Mouse (Mus musculus): ENCODE results near the gene Sfi1. TPM values are rescaled to one million over a fixed set of nuclear protein-coding genes. Genes with fewer than 3 reads are reported as not detected.
A peak's percentile ranks its signal among the peaks of the same experiment; 100 is the strongest.

The Sfi1 gene
- total and polyA plus RNA-seq, 2 experiments from 2014 or later, result 9.5 to 16.9 TPM

- Histone ChIP-seq H3K4me1 (ENCODE audit: insufficient read depth, low read length) (no peaks in the 10 kb centered on the region), H3K9ac (replicated peaks; ENCODE audit: low read length) (no peak overlapping the region), H3K27me3 (ENCODE audit: insufficient read depth, low read length) (no peaks in the 10 kb centered on the region), H3K4me2 (ENCODE audit: low read depth, low read length) (no peak overlapping the region), H3K9me3 (ENCODE audit: low read length) (no peaks in the 10 kb centered on the region), H3K27ac (no peak overlapping the region), H3K36me3 (ENCODE audit: insufficient read depth, low read length) (peaks cover 21% of the 10 kb centered on the region), H3K4me3 (ENCODE audit: low read length) (no peak overlapping the region)
- no peak for DNase-seq (ENCODE audit: low spot score)
- WGBS, result 82% methylated on average over 1 of the region's 1 CpGs
- TF ChIP-seq CTCF (IDR thresholded peaks at IDR 0.05; ENCODE audit: low read depth), result no peak
- ATAC-seq, result no peak
These were observed 19.3 kb upstream of the Sfi1 start for GRCm38 (mm10) chr11:3212526-3212925.

- ATAC-seq (no peak), DNase-seq (ENCODE audit: low spot score) (no peak)
- Histone ChIP-seq H3K27me3 (ENCODE audit: insufficient read depth, low read length) (no peaks in the 10 kb centered on the region), H3K9me3 (ENCODE audit: low read length) (no peaks in the 10 kb centered on the region), H3K4me3 (ENCODE audit: low read length) (no peak overlapping the region), H3K9ac (replicated peaks; ENCODE audit: low read length) (no peak overlapping the region), H3K4me2 (ENCODE audit: low read depth, low read length) (no peak overlapping the region), H3K27ac (no peak overlapping the region), H3K36me3 (ENCODE audit: insufficient read depth, low read length) (peaks cover 9% of the 10 kb centered on the region), H3K4me1 (ENCODE audit: insufficient read depth, low read length) (no peaks in the 10 kb centered on the region)
- 96% methylated on average over 3 of the region's 3 CpGs for WGBS
- no peak for TF ChIP-seq CTCF (IDR thresholded peaks at IDR 0.05; ENCODE audit: low read depth)
These were observed 13.5 kb upstream of the Sfi1 start for GRCm38 (mm10) chr11:3206783-3207182.

- no peak for ATAC-seq
- no peaks in the 10 kb centered on the region for H3K27me3 ChIP-seq (ENCODE audit: insufficient read depth, low read length)
- H3K27ac ChIP-seq, result no peak overlapping the region
- H3K36me3 ChIP-seq (ENCODE audit: insufficient read depth, low read length), result peaks cover 9% of the 10 kb centered on the region
- no peak for TF ChIP-seq CTCF (IDR thresholded peaks at IDR 0.05; ENCODE audit: low read depth)
- H3K4me2 ChIP-seq (ENCODE audit: low read depth, low read length), result no peak overlapping the region
- DNase-seq (ENCODE audit: low spot score), result no peak
- no peaks in the 10 kb centered on the region for H3K9me3 ChIP-seq (ENCODE audit: low read length)
- WGBS, result 98% methylated on average over 3 of the region's 3 CpGs
- H3K4me3 ChIP-seq (ENCODE audit: low read length), result no peak overlapping the region
- H3K4me1 ChIP-seq (ENCODE audit: insufficient read depth, low read length), result no peaks in the 10 kb centered on the region
- H3K9ac ChIP-seq (replicated peaks; ENCODE audit: low read length), result no peak overlapping the region
These were observed 11.9 kb upstream of the Sfi1 start for GRCm38 (mm10) chr11:3205207-3205606.

- ATAC-seq (no peak), DNase-seq (ENCODE audit: low spot score) (no peak)
These were observed 10.5 kb upstream of the Sfi1 start for GRCm38 (mm10) chr11:3203771-3204170.

GRCm38 (mm10) chr11:3202781-3203441 is 9.6 kb upstream of the Sfi1 start:
- Histone ChIP-seq H3K4me2 (ENCODE audit: low read depth, low read length) (peak overlapping the region; percentile 40), H3K4me3 (ENCODE audit: low read length) (peak overlapping the region; percentile 35), H3K27me3 (ENCODE audit: insufficient read depth, low read length) (no peaks in the 10 kb centered on the region), H3K9ac (replicated peaks; ENCODE audit: low read length) (peak overlapping the region; percentile 33), H3K4me1 (ENCODE audit: insufficient read depth, low read length) (no peaks in the 10 kb centered on the region), H3K36me3 (ENCODE audit: insufficient read depth, low read length) (peaks cover 9% of the 10 kb centered on the region), H3K9me3 (ENCODE audit: low read length) (no peaks in the 10 kb centered on the region), H3K27ac (peak overlapping the region; percentile 61)
- TF ChIP-seq CTCF (IDR thresholded peaks at IDR 0.05; ENCODE audit: low read depth), result no peak
- under 1% methylated on average over 26 of the region's 57 CpGs for WGBS
- DNase-seq (ENCODE audit: low spot score) (peak; percentile 18), ATAC-seq (peak; percentile 50; the same call in 1 of the 2 replicates)

More at GRCm38 (mm10) chr11:3203771-3204170, 10.5 kb upstream of the Sfi1 start:
- Histone ChIP-seq H3K27me3 (ENCODE audit: insufficient read depth, low read length) (no peaks in the 10 kb centered on the region), H3K4me3 (ENCODE audit: low read length) (no peak overlapping the region), H3K27ac (no peak overlapping the region), H3K9ac (replicated peaks; ENCODE audit: low read length) (no peak overlapping the region), H3K9me3 (ENCODE audit: low read length) (no peaks in the 10 kb centered on the region), H3K4me2 (ENCODE audit: low read depth, low read length) (peak overlapping the region; percentile 40), H3K36me3 (ENCODE audit: insufficient read depth, low read length) (peaks cover 9% of the 10 kb centered on the region), H3K4me1 (ENCODE audit: insufficient read depth, low read length) (no peaks in the 10 kb centered on the region)
- 91% methylated on average over 2 of the region's 2 CpGs for WGBS
- TF ChIP-seq CTCF (IDR thresholded peaks at IDR 0.05; ENCODE audit: low read depth), result no peak

- H3K4me1 ChIP-seq (ENCODE audit: insufficient read depth, low read length), result no peaks in the 10 kb centered on the region
- H3K9ac ChIP-seq (replicated peaks; ENCODE audit: low read length), result peak within 1 kb of the TSS; percentile 33
- peak within 1 kb of the TSS; percentile 61 for H3K27ac ChIP-seq
- H3K27me3 ChIP-seq (ENCODE audit: insufficient read depth, low read length), result no peaks in the 10 kb centered on the region
- H3K9me3 ChIP-seq (ENCODE audit: low read length), result no peaks in the 10 kb centered on the region
- ATAC-seq (peak; percentile 87), DNase-seq (ENCODE audit: low spot score) (peak; percentile 92)
- peak within 1 kb of the TSS; percentile 35 for H3K4me3 ChIP-seq (ENCODE audit: low read length)
- peaks cover 7% of the 10 kb centered on the region for H3K36me3 ChIP-seq (ENCODE audit: insufficient read depth, low read length)
- under 1% methylated on average over 44 of the region's 57 CpGs for WGBS
- peak within 1 kb of the TSS; percentile 40 for H3K4me2 ChIP-seq (ENCODE audit: low read depth, low read length)
- no peak for TF ChIP-seq CTCF (IDR thresholded peaks at IDR 0.05; ENCODE audit: low read depth)
These were observed 9.0 kb upstream of the Sfi1 start, which contains the start of gene Eif4enif1 for GRCm38 (mm10) chr11:3202231-3202701. TSS of gene Eif4enif1 (plus strand) at chr11:3202392.
